Mouse (Mus musculus) ES-E14 (cell line): ENCODE results near the gene Sik3. TPM values are rescaled to one million over a fixed set of nuclear protein-coding genes. Genes with fewer than 3 reads are reported as not detected.

ENCODE experiments used
- DNase-seq: peaks from one replicate; pipeline ENCODE4 v3.0.0-alpha.2; 2013; ENCODE audit warnings: low read depth, low spot score
- H3K27ac ChIP-seq: 2 replicates; pipeline ENCODE4 v1.5.1; 2012; ENCODE audit warnings: low read depth, mild to moderate bottlenecking, low read length, moderate library complexity, mixed read lengths; ENCODE audit not compliant: poor library complexity, insufficient read depth, severe bottlenecking
- H3K36me3 ChIP-seq: 2 replicates; pipeline ENCODE4 v1.6.1; 2012; ENCODE audit warnings: mild to moderate bottlenecking, low read length, moderate library complexity, mixed read lengths; ENCODE audit not compliant: control insufficient read depth, poor library complexity, insufficient read depth, severe bottlenecking
- H3K4me1 ChIP-seq, 2 experiments: fragments of 150-350 bp in 1 of 2; sonication (generic) in 1 of 2; 2 replicates each; pipeline ENCODE4 v1.6.1; 2012; ENCODE audit warnings: low read length in 2 of 2, mild to moderate bottlenecking in 1 of 2, mixed read lengths in 1 of 2; ENCODE audit not compliant: control insufficient read depth in 2 of 2, insufficient read depth in 2 of 2, poor library complexity in 1 of 2
- H3K4me3 ChIP-seq, 2 experiments: fragments of 150-350 bp in 1 of 2; sonication (generic) in 1 of 2; 2 replicates each; pipeline ENCODE4 v1.5.1; 2012; ENCODE audit warnings: low read length in 2 of 2, low read depth in 1 of 2, mild to moderate bottlenecking in 1 of 2, mixed read lengths in 1 of 2; ENCODE audit not compliant: insufficient read depth in 1 of 2, poor library complexity in 1 of 2, severe bottlenecking in 1 of 2
- H3K9ac ChIP-seq: 2 replicates; pipeline ENCODE4 v1.6.1; 2012; ENCODE audit warnings: low read depth, mild to moderate bottlenecking, low read length, mixed read lengths; ENCODE audit not compliant: poor library complexity, insufficient read depth, severe bottlenecking
- H3K9me3 ChIP-seq: fragments of 150-350 bp; sonication (generic); 2 replicates; pipeline ENCODE4 v1.6.1; 2012; ENCODE audit warnings: low read depth, mild to moderate bottlenecking, low read length; ENCODE audit not compliant: control insufficient read depth, insufficient read depth
- CHD2 ChIP-seq: IDR thresholded peaks from 2 replicates; pipeline ENCODE4 v1.6.1; 2014; ENCODE audit warnings: mild to moderate bottlenecking, low read depth, low read length, inconsistent platforms
- HCFC1 ChIP-seq: IDR thresholded peaks from 2 replicates; pipeline ENCODE4 v1.6.1; 2012; ENCODE audit warnings: low read length, inconsistent platforms, borderline replicate concordance; ENCODE audit not compliant: insufficient read depth
- MAFK ChIP-seq: IDR thresholded peaks from 2 replicates; pipeline ENCODE4 v1.6.1; 2014; ENCODE audit warnings: mild to moderate bottlenecking, low read depth, low read length, inconsistent platforms; ENCODE audit not compliant: insufficient read depth
- ZC3H11A ChIP-seq: IDR thresholded peaks from 2 replicates; pipeline ENCODE4 v1.6.1; 2012; ENCODE audit warnings: low read depth, mild to moderate bottlenecking, inconsistent platforms, low read length, borderline replicate concordance
- ZNF384 ChIP-seq: IDR thresholded peaks from 2 replicates; pipeline ENCODE4 v1.6.1; 2012; ENCODE audit warnings: low read depth, low read length, inconsistent platforms
- in situ Hi-C, 2 experiments: fragments of 600-800 bp; cut with MboI; formaldehyde crosslinking; loops; one replicate each; pipeline ENCODE4 v1.15.1; 2025; ENCODE audit warnings: low sequenced_read_pairs in 2 of 2, inconsistent platforms in 1 of 2; ENCODE audit not compliant: unreplicated experiment in 2 of 2
- total RNA-seq: library from RNA; depleted of rRNA; stranded (reverse); fragments of 300-350 nt; gene quantifications from 2 replicates; pipeline ENCODE4 v1.2.3, GENCODE M21; 2012; rRNA removed

The Sik3 gene
- total RNA-seq, 1 experiment = 18.9 TPM

DNA sequence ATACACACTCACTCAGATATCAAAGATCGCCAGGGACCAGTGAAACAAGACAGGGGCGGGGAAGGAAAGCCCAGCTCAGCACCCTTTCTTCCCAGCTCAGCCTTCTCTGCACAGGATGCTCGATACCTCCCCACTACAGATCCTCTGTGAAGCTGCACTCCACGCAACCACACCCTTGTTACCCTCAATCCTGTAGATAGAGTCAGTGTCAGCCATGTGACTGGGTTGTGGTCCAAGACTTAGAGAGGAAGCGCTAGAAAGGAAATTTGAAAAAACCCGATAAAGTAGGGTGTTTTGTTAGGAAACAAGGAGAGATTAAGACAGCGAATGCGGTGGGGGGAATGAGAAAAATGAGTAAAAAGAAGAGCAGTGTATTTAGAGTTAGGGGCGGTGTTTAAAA is 259.4 kb downstream of the Sik3 start:
- DNase-seq = no peak
- H3K9me3 ChIP-seq = no peaks in the 10 kb centered on the region
- in situ Hi-C loops = no loop called here
- no peak overlapping the region for H3K4me3 ChIP-seq
- H3K36me3 ChIP-seq = peaks cover 23% of the 10 kb centered on the region
- no peak overlapping the region for H3K27ac ChIP-seq
- H3K9ac ChIP-seq = no peak overlapping the region
- H3K4me1 ChIP-seq = peaks cover 0 to 5% of the 10 kb centered on the region in 2 experiments; a peak in 1 of 4 replicates
- TF ChIP-seq ZNF384 (no peak), HCFC1 (no peak), MAFK (no peak), ZC3H11A (no peak)

DNA sequence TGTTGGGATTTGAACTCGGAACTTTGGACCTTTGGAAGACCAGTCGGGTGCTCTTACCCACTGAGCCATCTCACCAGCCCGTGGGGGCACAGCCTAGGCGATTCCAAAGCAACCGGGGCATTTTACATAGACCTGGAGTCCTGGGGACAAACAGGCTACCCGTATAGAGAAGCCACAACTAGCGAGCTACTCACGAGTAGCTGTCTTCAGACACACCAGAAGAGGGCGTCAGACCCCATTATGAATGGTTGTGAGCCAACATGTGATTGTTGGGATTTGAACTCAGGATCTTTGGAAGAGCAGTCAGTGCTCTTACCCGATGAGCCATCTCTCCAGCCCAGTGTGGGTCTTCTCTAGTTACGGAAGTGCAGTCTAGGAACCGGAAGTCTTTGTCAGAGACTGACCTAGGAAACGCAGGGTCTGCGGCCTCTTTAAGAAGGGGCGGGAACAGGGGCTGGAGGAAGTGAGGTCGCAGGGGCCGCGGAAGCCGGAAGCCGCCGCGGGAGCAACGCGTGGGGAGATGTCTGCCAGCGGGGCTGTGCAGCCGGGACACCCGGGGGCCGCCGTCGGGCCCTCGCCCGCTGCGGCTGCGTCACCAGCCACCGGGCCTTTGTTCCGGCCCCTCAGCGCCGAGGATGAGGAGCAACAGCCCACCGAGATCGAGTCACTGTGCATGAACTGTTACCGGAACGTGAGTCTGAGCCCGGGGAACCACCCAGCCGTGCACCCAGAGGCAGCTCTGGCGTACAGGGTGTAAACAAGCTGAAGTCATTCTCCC is 260.2 kb downstream of the Sik3 start, which contains the start of gene Zpr1:
TSS of gene Zpr1 (plus strand) at position 388 of the 778 bp plus-strand sequence.
- no peak within 1 kb of the TSS; the same call in 1 of the 2 replicates for H3K27ac ChIP-seq
- in situ Hi-C loops = no loop called here
- H3K4me1 ChIP-seq = peaks cover 0 to 5% of the 10 kb centered on the region in 2 experiments; a peak in 1 of 4 replicates
- peak within 1 kb of the TSS; percentile 81 for H3K9ac ChIP-seq
- no peaks in the 10 kb centered on the region for H3K9me3 ChIP-seq
- TF ChIP-seq MAFK = no peak
- no peak for TF ChIP-seq CHD2
- no peak for TF ChIP-seq ZC3H11A
- no peak for TF ChIP-seq ZNF384
- TF ChIP-seq HCFC1 = no peak; the same call in 1 of the 2 replicates
- H3K36me3 ChIP-seq = peaks cover 30% of the 10 kb centered on the region
- peak within 1 kb of the TSS; percentile 75 to 97 for H3K4me3 ChIP-seq
- DNase-seq = peak; percentile 90

Other genes with a start within 250 kb of the Sik3 start
- gene Cep164, start 184.1 kb upstream of the Sik3 start, total RNA-seq = 19.1 and 20.0 TPM in 2 replicates
- gene Bace1, start 174.2 kb upstream of the Sik3 start, total RNA-seq = 13.7 and 18.3 TPM in 2 replicates
- gene Pcsk7, start 106.3 kb upstream of the Sik3 start, total RNA-seq = 21.3 and 33.5 TPM in 2 replicates
- 13.5 and 16.3 TPM in 2 replicates for gene Rnf214, start 105.9 kb upstream of the Sik3 start, total RNA-seq
- 255 and 575 TPM in 2 replicates for gene Tagln, start 76.8 kb upstream of the Sik3 start, total RNA-seq
- gene Sidt2, start 57.6 kb upstream of the Sik3 start, total RNA-seq = 44.7 and 50.3 TPM in 2 replicates
- 51.1 and 64.9 TPM in 2 replicates for gene Pafah1b2, start 130 bp upstream of the Sik3 start, total RNA-seq
- gene Apoa1, start 215.8 kb downstream of the Sik3 start, total RNA-seq = 0.45 and 0.63 TPM in 2 replicates
- not detected in 2 replicates for gene Apoc3, start 222.8 kb downstream of the Sik3 start, total RNA-seq
- gene Apoa4, start 227.9 kb downstream of the Sik3 start, total RNA-seq = not detected in 2 replicates